Mouse (Mus musculus) cerebellum, adult 9-11 months (tissue): ENCODE results near the gene Olfr164.

Experiments
- DNase-seq: peaks from one replicate; pipeline ENCODE4 v3.0.0; 2022

Gene Olfr164

DNA sequence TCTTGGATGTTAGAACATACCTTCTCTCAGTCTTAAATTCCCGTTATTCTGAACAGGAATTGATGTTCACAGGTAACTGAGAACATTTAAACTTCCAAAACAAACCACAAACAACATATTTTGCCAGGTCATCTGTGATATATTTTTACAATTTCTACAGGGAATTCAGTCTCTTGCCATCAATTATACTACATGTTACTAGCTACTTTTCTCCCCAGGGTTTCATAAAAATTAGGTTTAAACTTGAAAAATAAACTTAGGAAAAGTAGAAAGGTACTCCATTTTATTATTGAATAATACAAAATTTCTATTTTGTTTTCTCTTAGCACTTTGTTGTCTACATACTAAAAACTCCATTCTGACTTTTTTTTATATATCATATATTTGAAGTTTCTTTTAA, at the start of gene Olfr164:
Gene Olfr164 (minus strand): TSS at position 101 of the 400 bp plus-strand sequence.
- DNase-seq = no peak

DNA sequence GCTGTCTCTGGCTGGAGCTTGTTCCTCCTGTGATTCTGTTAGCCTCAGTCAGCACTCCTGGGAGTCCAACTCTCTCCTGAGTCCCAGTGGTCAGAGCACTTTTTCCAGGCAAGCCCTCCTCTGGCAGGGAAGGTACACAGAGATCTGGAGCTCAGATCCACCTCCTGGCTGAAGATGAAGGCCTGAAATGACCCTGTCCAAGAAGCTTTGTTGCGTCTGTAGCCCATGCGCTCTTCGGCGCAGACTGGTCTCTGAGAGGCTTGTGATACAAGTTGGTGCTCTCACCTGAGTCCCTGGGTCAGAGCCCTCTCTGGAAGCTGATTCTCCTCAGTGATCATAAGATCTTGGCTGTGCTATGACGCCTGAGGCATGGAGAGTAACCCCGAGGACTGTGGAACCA, 35.2 kb upstream of the Olfr164 start:
- no peak for DNase-seq

DNA sequence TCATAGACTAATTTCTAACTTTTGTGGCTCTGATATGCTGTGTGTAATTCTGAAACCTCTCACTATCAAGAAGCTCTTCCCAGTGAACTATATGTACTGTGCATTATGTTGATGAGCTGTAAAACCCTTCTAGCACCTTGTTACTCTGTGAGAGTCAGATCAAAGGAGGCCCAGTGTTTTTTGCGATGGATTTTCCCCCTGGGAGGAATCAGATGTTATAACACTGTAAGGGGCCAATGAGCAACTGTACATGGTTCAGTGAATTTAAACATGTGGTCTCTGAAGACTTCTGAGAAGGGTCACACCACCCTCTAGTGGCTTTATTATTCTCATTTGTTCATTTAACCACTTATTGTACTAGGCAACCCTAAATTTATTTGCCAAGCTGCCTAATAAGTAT, 50.6 kb downstream of the Olfr164 start:
- no peak for DNase-seq

DNA sequence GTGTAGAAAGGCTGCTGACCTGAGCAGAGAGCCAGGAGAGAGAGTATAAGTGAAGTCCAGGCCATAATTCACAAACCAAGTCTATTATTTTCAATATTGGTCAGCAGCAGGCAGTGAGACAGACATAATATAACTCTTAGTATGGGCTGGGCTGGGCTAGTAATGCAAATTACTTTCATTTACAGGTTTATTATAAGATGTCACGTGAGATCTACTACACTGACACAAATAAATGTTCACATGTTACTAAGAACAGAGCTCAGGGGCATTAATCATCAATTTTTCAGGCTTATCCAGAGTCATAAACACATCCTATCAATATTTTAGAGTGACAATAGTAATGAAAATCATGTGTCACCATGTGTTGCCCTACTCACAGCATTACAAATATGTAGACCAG, 53.1 kb downstream of the Olfr164 start:
- no peak for DNase-seq

DNA sequence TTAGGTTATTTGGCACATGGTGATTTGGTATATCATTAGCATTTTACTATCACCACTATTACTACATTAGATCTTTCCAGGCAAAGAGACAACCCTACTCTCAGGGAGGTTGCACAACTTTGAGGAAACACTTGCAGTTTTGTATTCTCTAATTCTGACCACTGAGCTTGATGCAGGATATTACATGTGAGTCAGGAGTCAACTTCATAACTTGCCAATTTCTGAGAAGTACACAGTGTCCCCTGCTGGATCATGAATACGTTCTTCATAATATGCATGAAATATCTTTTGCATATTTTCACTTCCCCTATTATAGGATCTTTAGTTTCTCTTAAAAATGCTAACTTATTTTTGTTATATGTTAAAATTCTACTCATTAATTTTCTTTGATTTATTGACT, 68.0 kb downstream of the Olfr164 start:
- no peak for DNase-seq

DNA sequence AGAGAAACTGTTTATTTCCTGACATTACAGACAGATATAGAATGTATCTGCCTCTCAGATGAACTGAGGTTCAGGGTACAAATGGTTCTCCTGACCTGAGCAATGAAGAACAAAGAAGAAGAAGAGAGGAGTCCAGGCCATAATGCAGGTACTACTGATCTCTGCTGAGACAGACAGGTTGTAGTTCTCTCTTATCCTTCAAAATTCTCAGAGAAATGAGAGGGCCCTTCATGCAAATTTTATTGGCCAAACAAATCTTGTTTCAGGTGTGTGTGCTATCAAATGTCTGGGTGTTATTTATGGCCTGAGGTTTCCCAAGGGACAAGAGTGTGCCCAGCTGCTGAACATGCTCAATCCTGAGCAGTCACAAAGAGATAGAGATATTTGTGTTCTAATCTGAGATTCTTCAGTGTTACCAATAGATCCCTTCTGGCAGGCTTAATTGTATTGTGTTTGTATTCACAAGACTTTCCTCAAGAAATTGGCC, 72.3 kb downstream of the Olfr164 start:
- DNase-seq = no peak

DNA sequence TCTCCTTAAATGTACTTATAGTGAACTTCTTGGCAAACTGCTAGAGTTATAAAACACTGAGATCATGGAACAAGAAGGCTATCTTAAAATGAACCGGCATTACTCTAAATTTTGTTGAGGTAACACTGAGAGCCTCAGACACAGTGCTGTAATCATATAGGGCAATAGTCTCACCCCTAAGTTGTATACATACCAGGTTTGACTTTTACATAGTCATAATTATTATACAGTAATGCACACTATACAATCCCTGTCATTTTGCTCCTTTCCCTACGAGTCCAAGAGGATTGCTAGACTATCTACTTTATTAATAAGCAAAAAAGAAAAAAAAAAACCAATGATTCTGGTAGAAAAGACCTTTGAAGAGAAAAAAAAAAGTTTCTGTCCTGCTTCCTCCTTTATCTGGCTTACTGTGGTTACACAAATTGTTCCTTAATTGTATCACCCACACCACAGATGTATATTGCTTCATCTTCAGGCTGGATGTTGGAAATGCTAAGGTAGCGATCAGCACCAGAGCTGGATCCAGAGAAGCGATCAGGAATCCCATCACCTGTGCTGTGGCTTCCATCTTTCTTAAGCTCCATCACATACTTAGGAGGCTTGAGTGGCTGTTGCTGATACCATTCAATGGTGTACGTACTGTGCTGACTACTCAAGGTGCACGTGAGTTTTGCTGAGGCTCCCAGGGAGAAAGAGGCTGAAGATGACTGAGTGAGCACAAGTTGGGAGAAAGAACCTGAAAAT, 72.9 kb downstream of the Olfr164 start:
- DNase-seq = no peak

DNA sequence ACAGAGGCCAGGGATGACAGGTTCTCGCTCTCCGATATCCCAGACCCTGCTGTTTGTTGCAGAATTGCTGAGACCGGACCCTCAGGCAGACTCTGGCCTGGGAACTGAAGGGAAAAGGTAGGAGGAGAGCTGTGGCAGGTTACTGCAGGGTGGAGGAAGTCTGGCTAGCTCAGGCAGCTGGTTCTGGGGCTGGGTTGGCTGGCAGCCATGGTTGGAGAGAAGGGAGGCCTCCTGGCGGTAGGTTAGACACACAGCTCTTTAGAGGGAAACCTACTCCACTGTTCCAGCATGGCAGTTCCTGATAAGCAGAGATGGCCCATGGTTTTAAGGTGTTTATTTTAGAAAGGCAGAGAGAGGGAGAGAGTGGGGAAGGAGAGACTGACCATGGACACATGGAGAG, 77.1 kb downstream of the Olfr164 start:
- DNase-seq = no peak
